Mouse (Mus musculus) hematopoietic stem cell, adult 5-6 weeks (primary cell): Measurements from ENCODE around the gene Ubl3. TPM values are rescaled to one million over a fixed set of nuclear protein-coding genes. Genes with fewer than 3 reads are reported as not detected.
A peak's percentile ranks its signal among the peaks of the same experiment; 100 is the strongest.

Experiments
- ATAC-seq, 2 experiments: fragments of 125-278 bp in 1 of 2; replicated peaks in 1 of 2; 2 replicates each; pipeline ENCODE4 v1.8.0; 2016 to 2017; ENCODE audit warnings: inconsistent platforms in 2 of 2, mild to moderate bottlenecking in 2 of 2, moderate number of reproducible peaks in 2 of 2, low read depth in 1 of 2, moderate TSS enrichment in 1 of 2; ENCODE audit not compliant: low FRiP score in 2 of 2, poor library complexity in 2 of 2, severe bottlenecking in 2 of 2, insufficient read depth in 1 of 2, low TSS enrichment in 1 of 2
- total RNA-seq: library from RNA; stranded (forward); fragments of 172-1452, 232-1000 nt; gene quantifications from 2 replicates; pipeline ENCODE4 v1.2.3, GENCODE M21; 2017

Ubl3 gene
- total RNA-seq, 1 experiment from 2014 or later, result 45.2 TPM

- ATAC-seq, result no peak
Observed at GRCm38 (mm10) chr5:148547870-148548456, 4.6 kb downstream of the Ubl3 start.

GRCm38 (mm10) chr5:148546970-148547369 lies 5.6 kb downstream of the Ubl3 start:
- no peak for ATAC-seq

- ATAC-seq, result no peak
Observed at GRCm38 (mm10) chr5:148544733-148545132, 7.9 kb downstream of the Ubl3 start.

- ATAC-seq, result peak; percentile 17 to 42; a peak in 1 of 4 replicates
Observed at GRCm38 (mm10) chr5:148542196-148542595, 10.4 kb downstream of the Ubl3 start.

GRCm38 (mm10) chr5:148535669-148536430 lies 16.7 kb downstream of the Ubl3 start:
- ATAC-seq, result no peak

- 0 out of 4 replicates have a peak, but pooled peaks of 1 of the 2 experiments have one; percentile 12 for ATAC-seq
Observed at GRCm38 (mm10) chr5:148534644-148535043, 17.9 kb downstream of the Ubl3 start.

- no peak for ATAC-seq
Observed at GRCm38 (mm10) chr5:148533924-148534323, 18.7 kb downstream of the Ubl3 start.

GRCm38 (mm10) chr5:148532201-148532600 lies 20.4 kb downstream of the Ubl3 start:
- ATAC-seq, result no peak

GRCm38 (mm10) chr5:148527632-148528031 lies 25.0 kb downstream of the Ubl3 start:
- no peak for ATAC-seq

- no peak for ATAC-seq
Observed at GRCm38 (mm10) chr5:148526631-148527030, 26.0 kb downstream of the Ubl3 start.

- ATAC-seq, result no peak
Observed at GRCm38 (mm10) chr5:148523202-148523971, 29.2 kb downstream of the Ubl3 start.

- ATAC-seq, result no peak
Observed at GRCm38 (mm10) chr5:148522378-148522777, 30.2 kb downstream of the Ubl3 start.

GRCm38 (mm10) chr5:148517445-148517844 lies 35.1 kb downstream of the Ubl3 start:
- ATAC-seq, result no peak

- no peak for ATAC-seq
Observed at GRCm38 (mm10) chr5:148512042-148512640, 40.4 kb downstream of the Ubl3 start.

- ATAC-seq, result no peak
Observed at GRCm38 (mm10) chr5:148510265-148510664, 42.3 kb downstream of the Ubl3 start.

GRCm38 (mm10) chr5:148509731-148510130 lies 42.9 kb downstream of the Ubl3 start:
- ATAC-seq, result peak; percentile 18 to 24; a peak in 1 of 4 replicates

GRCm38 (mm10) chr5:148508901-148509604 lies 43.5 kb downstream of the Ubl3 start:
- ATAC-seq, result peak; percentile 77 to 84; a peak in 3 of 4 replicates
